Mouse (Mus musculus) right cerebral cortex, postnatal 14 days (tissue): Measurements from ENCODE around the gene Tmem81.
"Not testable (repeated sequence)": the region's sequence is repeated elsewhere in the genome, so short reads cannot be mapped to it uniquely, and the experiment has no call there.

Experiments
- DNase-seq: peaks from one replicate; pipeline ENCODE4 v3.0.0; 2022

Gene Tmem81

DNA sequence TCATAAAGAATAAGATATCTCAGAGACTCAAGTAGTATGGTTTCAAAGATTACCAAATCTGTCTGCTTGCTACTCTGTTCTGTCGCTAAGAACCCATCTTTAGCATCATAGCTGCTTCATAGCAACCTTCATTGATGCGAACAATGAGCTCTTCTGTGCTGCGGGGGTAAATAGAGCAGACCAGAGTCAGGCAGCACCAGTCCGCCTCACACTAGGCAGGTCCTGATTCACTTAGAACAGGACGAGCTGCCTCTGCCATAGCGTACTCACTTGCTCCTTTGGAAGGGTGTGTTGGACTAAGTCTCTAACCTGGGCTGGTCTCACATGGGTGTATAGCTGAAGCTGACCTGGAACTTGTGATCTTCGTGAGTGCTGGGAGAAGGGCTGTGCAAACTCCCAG is at the start of gene Tmem81:
Tmem81 (plus strand) TSS at position 173 of the 400 bp plus-strand sequence.
- no peak for DNase-seq

GRCm38 (mm10) chr1:132464651-132465050 is 41.4 kb upstream of the Tmem81 start:
- DNase-seq: no peak

GRCm38 (mm10) chr1:132468926-132469325 is 37.1 kb upstream of the Tmem81 start:
- DNase-seq: peak; percentile 14

DNA sequence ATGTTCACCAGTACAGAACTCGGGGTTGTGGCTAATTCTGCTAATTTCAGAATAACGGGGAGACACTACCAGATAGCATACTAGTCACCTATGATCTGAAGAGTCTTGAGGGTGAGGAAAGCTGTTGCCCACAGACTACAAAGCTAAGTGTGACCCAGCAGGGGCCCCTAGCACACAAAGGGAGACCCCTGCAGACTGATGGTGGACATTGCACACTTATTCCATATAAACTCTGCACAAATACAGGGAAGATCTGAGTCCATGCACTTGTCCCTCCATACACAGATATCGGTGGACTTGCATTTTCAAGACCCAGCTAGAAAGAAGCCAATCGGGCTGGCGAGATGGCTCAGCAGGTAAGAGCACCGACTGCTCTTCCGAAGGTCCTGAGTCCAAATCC is 36.5 kb upstream of the Tmem81 start:
- no peak for DNase-seq

DNA sequence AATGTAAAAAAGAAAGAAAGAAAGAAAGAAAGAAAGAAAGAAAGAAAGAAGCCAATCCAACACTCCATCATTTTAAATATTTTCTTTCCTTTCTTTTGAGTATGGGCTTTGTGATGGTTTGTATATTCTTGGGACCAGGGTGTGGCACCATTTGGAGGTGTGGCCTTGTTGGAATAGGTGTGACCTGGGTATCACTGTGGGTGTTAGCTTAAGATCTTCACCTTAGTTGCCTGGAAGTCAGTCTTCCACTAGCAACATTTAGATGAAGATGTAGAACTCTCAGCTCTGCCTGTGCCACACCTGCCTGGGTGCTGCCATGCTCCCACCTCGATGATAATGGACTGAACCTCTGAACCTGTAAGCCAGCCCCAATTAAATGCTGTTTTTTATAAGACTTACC is 36.0 kb upstream of the Tmem81 start:
- not testable (repeated sequence) for DNase-seq

DNA sequence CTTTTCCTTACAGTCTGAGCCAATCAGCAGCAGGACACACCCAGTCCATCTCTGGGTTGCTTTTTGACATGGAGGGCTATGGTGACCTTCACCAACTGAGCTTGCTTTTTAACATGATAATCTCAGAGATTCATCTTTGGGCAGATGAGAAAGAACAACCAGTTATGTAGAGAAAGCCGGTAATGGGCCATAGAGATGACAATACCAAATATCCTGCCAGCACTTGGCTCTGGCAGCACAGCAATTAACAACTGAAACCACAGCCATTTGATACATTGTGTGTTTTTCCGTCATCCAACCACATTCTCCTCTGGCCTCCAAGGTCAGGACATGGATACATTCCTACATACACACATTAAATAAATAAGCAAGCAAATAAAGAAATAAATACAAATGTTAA is 35.0 kb upstream of the Tmem81 start:
- no peak for DNase-seq

DNA sequence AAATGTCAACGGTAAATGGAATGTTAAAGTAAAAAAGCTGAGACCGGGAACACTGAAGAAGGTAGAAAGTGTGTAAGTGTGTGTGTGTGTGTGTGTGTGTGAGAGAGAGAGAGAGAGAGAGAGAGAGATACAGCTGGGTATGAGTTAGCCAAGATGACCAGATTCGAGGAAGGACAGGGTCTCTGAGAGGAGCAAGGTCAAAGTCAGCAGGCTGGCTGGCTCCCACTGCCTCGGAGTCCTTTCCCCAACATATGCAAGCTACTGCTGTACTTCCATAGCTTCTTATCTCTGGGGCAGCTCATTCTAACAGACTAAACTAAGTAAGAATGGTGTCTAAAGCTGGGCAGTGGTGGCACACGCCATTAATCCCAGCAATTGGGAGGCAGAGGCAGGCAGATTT is 34.5 kb upstream of the Tmem81 start:
- DNase-seq: no peak

GRCm38 (mm10) chr1:132472537-132472936 is 33.5 kb upstream of the Tmem81 start:
- no peak for DNase-seq

DNA sequence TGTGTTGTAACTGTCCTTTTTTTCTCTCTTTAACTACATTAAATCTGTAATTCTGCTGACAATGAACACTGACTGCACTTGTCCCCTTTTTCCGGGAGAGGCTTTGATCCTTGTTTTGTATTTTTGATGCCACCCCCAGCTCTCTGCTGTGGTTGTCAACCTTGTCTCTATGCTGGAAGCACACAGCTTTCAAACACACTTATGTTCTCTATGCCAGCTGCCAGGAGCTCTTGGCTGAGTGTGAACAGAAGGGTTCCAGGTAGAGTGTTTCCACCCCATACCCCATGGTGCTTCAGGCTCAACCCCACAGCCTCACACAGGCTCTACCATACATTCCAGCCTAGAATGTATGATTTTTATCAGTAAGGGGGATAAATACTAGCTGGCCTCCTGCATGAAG is 31.5 kb upstream of the Tmem81 start:
- DNase-seq: no peak

DNA sequence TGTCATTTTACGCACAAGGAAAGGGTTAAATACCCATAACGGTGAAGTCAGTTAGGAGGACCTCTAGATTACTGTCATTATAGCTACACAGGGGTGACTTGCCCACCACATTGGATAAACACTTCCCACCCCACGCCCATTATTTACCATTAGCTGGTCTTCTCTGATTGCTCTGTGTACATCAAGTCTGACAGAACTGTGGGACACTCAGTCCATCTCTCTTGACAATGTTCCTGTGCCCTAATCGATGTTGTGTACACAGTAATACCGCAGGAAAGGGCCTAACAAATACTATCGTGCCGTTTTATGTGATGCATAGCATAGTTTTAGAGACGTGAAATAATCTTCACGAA is 29.5 kb upstream of the Tmem81 start:
- DNase-seq: no peak

- peak; percentile 79 for DNase-seq
Observed at GRCm38 (mm10) chr1:132476928-132477691, 28.9 kb upstream of the Tmem81 start, which contains the start of gene Rbbp5. Gene Rbbp5 (plus strand): TSS chr1:132477365.

- no peak for DNase-seq
Observed at GRCm38 (mm10) chr1:132479438-132479837, 26.6 kb upstream of the Tmem81 start.

- no peak for DNase-seq
Observed at GRCm38 (mm10) chr1:132481619-132482018, 24.4 kb upstream of the Tmem81 start.

DNA sequence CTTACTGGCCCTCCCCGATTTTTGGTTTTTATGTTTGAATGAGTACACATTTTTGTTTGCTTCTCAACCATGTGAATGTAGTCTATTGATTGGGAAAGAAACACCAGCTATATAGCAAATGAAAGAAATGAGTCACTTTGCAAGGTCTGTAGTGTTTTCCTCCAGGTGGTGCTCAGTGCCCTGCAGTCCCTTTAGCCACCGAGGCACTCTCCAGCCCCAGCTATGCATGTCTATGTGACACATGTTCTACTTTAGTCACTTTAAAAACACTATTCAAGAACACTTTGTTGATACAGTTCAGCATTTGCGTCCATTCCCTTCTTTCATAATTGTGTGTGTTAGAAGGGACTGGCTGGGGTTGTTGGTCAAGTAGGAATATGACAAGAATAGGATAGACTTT is 22.8 kb upstream of the Tmem81 start:
- no peak for DNase-seq

GRCm38 (mm10) chr1:132483759-132484158 is 22.3 kb upstream of the Tmem81 start:
- DNase-seq: no peak

DNA sequence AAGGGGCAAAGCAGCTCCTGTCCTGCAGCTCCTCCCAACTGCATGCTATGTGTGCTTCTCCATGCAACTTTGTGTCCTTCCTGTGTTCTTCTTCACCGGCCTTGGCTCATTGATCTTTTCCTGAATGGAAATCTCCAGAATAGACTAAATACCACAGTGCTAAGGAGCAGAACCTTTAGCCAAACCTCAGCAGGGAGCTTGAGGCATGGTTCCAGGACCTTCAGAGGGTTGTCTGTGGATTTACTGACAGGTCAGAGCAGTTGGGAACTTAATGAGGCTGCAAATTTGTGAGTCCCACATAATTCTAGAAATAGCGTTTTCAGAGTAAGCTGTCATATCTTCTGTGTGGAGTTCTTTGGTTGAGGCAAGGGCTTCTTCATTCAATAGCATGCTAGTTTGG is 5.5 kb upstream of the Tmem81 start:
- DNase-seq: no peak

DNA sequence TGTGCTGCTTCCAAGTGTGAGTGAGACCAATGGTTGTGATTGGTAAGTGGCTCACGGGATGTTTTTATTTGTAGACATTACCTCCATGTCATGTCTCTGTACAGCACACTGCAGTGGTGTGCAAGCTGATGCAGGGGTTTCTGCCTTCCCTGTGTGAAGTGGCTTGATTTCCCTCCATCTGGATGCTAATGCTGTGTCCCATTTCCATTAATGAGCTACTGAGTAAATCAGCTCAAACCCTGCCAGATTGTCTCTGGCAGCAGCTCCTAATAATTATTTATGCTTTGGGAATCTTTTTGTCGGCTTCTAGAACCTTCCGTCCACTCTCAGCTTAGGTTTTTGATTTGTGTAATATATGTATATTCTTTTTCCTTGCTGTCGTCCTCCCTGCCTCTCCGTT is 875 bp upstream of the Tmem81 start:
- DNase-seq: no peak

GRCm38 (mm10) chr1:132506656-132507055 is 626 bp downstream of the Tmem81 start:
- no peak for DNase-seq

DNA sequence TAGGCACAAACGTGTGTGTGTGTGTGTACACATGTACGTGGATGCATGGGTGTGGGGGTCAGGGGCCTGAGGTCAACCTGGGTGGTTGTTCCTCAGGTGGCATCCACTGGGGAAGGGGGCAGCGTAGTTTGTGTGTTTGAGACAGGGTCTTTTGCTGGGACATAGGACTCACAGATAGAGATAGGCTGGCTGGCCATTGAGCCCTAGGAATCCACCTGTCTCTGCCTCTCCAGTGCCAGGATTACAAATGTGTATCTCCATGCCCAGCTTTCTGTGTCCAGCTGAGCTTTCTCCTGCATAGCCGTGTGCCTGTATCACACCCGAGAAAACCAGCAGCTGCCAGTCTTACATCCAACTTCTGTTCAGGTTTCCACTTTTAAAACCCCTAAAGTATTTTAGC is 3.7 kb downstream of the Tmem81 start:
- DNase-seq: no peak

DNA sequence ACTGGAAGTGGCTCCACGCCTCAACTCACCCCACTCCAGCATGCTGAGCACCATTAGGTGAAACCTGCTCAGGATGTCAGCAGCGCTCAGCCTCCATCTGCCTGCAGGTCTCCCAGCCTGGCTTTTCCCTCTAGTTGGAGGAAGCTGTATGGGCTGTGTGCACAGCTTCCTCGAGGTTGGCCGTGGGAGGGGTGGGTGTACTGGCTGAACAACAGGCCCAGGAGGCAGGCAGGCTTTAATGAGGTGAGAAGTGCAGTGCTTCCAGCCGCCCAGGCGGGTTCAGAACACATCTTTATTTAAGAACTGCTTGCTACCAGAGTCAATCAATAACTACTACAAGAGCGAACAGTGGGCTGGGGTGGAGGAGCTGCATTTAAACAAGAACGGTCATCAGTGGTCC is 5.5 kb downstream of the Tmem81 start:
- no peak for DNase-seq

DNA sequence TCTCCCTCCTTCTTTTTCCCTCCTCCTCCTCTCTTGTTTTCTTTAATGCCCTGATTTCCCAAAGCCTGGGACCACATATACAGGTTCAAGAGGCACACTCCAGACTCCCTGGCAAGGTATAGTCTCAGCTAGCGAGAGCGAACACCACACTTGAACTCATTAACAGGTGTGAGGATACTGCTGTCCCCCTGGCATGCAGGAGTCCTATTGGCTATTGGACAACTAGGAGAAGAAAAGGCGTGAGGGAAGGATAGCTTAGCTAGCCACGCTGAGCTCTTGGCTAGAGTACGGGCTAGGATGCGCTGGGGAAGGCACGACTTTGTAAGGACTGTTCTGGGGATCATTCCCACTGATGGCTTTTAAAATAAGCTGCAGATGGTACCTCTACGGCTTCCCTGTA is 6.1 kb downstream of the Tmem81 start:
- no peak for DNase-seq

DNA sequence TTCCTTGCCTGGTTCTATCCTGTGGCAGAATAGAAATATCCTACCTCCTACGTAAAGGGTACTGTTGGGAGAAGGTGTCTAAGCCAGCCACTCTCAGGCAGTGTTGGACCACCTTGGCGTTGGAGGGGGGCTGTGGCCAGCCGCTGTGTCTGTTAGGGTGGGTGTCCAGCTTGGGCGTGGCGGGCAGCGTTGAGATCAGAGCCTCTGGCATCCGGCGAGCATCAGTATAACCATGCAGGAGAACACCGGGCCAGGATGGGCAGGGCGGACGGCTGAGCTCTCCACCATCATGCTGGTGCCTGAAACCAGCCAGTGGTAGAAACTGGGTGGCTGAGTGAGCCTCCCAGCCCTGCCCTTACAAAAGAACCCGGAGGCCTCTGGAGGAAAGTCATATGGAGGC is 9.3 kb downstream of the Tmem81 start:
- no peak for DNase-seq

DNA sequence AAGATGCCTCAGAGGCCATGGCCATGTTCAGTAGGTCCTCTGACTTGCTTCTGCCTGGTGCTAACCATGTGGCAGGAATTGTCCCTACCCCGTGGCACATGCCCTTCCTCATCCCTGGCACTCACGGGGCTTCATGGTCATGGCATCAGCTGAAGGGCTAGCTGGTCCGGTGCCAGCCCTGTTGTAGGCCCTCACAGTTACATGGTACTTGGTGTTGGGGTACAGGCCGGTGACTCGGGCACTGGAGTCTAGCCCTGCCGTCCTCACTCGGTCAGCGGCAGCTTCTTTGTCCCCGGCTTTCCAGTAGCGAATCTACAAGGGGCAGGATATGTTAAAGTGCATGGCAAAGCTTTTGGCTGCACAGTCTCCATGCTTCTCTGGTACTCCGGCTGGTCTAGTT is 10.7 kb downstream of the Tmem81 start:
- no peak for DNase-seq

DNA sequence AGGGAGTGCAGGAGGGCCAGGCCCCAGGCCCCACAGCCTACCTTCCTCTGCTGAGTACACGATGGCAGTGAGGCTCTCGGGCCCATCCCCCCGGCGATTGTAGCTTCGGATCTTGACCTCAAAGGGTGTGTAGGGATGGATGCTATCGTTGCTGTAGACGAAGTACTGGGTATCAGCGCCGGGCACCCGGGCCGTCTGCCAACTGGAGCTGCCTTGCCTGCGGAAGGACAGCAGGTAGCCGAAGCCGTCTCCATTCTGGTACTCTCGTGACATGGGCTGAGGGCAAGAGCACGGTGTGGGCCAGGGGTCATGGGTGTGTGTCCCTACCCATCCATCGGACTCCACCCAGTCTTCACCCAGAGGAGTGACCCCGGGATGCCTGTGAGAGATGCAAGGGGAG is 12.6 kb downstream of the Tmem81 start:
- DNase-seq: no peak

DNA sequence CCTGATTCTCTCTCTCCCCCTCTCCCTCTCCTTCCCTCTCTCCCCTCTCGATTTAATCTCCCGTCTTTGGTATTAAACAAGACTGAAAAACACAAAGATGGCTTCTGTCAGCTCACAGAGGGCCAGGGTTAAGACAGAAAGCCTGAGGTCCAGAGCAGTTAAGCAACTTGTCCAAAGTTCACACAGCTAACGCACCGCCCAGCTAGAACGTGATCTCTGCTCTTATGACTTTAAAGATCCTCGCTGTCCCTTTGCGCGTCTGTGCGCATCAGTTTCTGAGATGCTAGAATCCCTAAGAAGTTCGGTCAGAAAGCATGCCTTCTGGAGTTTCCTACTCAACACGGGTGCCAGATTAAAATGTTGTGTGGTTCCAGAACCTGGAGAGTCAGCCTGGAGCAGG is 13.7 kb downstream of the Tmem81 start:
- DNase-seq: no peak
